Mouse (Mus musculus) olfactory bulb, adult 2 months (tissue): ENCODE data around the gene Slc35c1.

Source experiments
- CTCF ChIP-seq: fragments of 200-500 bp; IDR thresholded peaks from 2 replicates; pipeline ENCODE4 v1.5.1; 2012; ENCODE audit warnings: low read depth, mild to moderate bottlenecking, low read length, moderate library complexity; ENCODE audit not compliant: insufficient read depth
- POLR2A ChIP-seq: fragments of 200-500 bp; IDR thresholded peaks from 2 replicates; pipeline ENCODE4 v1.6.1; 2012; ENCODE audit warnings: mild to moderate bottlenecking, low read depth, low read length, moderate library complexity; ENCODE audit not compliant: insufficient read depth

DNA sequence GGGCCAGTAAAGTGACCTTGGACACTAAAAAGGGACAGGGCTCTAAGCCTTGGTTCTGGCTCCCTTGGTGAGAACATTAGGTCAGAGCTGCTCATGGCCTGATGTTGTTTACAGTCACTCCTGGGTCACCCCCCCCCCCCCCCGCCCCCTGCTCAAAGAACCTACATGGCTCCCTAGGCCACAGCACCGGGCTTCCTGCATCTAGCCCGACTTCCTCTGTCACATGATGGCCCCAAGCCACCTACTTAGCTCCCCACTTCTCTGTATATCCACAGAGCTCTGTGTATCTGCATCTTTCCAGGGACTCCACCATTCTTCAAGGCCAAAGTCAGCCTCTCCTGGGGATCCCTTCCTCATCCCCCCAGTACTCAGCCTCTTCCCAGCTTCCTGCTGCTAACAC is 4.6 kb downstream of the Slc35c1 start:
- no peak for TF ChIP-seq CTCF
- no peak for TF ChIP-seq POLR2A
